Mouse (Mus musculus) liver, embryonic 14.5 days (tissue): ENCODE measurements around the gene Emc4.

Source experiments
- CTCF ChIP-seq: IDR thresholded peaks from 2 replicates; pipeline ENCODE4 v1.5.1; 2016; ENCODE audit warnings: antibody characterized with exemption, low read depth, control low read depth
- EP300 ChIP-seq: IDR thresholded peaks from 2 replicates; pipeline ENCODE4 v1.6.1; 2016; ENCODE audit warnings: antibody characterized with exemption, low read depth

DNA sequence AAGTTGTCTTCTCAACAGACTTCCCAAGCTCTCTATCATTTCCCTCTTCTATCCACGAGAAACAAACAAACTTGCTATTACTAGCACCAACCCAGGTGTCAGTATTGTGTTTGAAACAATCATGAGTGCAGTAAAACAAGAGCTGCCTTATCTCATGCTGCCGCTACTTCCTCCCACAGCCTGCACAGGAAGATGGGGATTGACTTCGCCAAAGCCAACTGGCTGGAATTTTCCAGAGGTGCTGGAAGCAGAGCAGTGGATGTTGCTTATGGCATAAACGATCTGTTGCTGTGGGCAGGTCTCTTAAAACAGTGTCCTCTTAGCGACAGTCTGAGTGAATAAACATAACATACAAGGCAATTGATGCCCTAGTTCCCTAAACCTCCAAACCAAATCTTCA lies 6.8 kb upstream of the Emc4 start:
- no peak for TF ChIP-seq CTCF
- TF ChIP-seq EP300: no peak
